Mouse (Mus musculus) hindbrain, postnatal 0 days (tissue): ENCODE data around the gene Vamp1. TPM values are rescaled to one million over a fixed set of nuclear protein-coding genes. Genes with fewer than 3 reads are reported as not detected.

ENCODE experiments used
- ATAC-seq: fragments of 200-750 bp; cut with Nextera tagmentation; 2 replicates; pipeline ENCODE4 v1.8.0; 2017; ENCODE audit warnings: mild to moderate bottlenecking, moderate TSS enrichment, moderate library complexity
- DNase-seq: peaks from one replicate; pipeline ENCODE4 v3.0.0-alpha.2; 2015; ENCODE audit warnings: low spot score
- H3K27ac ChIP-seq: fragments of 300-500 bp; sonication (generic); 2 replicates; pipeline ENCODE4 v1.5.1; 2014; ENCODE audit warnings: mild to moderate bottlenecking
- H3K27me3 ChIP-seq: fragments of 300-500 bp; sonication (generic); 2 replicates; pipeline ENCODE4 v1.6.1; 2014; ENCODE audit warnings: low read length, mixed read lengths; ENCODE audit not compliant: insufficient read depth
- H3K36me3 ChIP-seq: fragments of 300-500 bp; sonication (generic); 2 replicates; pipeline ENCODE4 v1.6.1; 2014; ENCODE audit warnings: low read length, mixed read lengths; ENCODE audit not compliant: insufficient read depth
- H3K4me1 ChIP-seq: fragments of 300-500 bp; sonication (generic); 2 replicates; pipeline ENCODE4 v1.6.1; 2014; ENCODE audit warnings: antibody characterized with exemption, low read length, mixed read lengths; ENCODE audit not compliant: insufficient read depth
- H3K4me2 ChIP-seq: fragments of 300-500 bp; sonication (generic); 2 replicates; pipeline ENCODE4 v1.6.1; 2014; ENCODE audit warnings: low read depth, mild to moderate bottlenecking, low read length, moderate library complexity, mixed read lengths
- H3K4me3 ChIP-seq: fragments of 300-500 bp; sonication (generic); 2 replicates; pipeline ENCODE4 v1.5.1; 2014; ENCODE audit warnings: low read length
- H3K9ac ChIP-seq: fragments of 300-500 bp; sonication (generic); replicated peaks from 2 replicates; pipeline ENCODE4 v1.6.1; 2014; ENCODE audit warnings: mild to moderate bottlenecking, low read length, moderate library complexity, mixed read lengths
- H3K9me3 ChIP-seq: fragments of 300-500 bp; sonication (generic); 2 replicates; pipeline ENCODE4 v1.6.1; 2016; ENCODE audit warnings: low read length, mixed read lengths
- CTCF ChIP-seq: IDR thresholded peaks from 2 replicates; pipeline ENCODE4 v1.5.1; 2016; ENCODE audit warnings: antibody characterized with exemption, control low read depth, low read depth
- WGBS: fragments of 180-500 bp; shearing (Covaris S2); extraction: QIAGEN DNeasy Blood & Tissue Kit; methylation state at CpG from one replicate; pipeline ENCODE4 v1.1.7; 2014; 5-methylcytosine and 5-hydroxymethylcytosine counted together
- polyA plus RNA-seq: library from polyadenylated mRNA; unstranded; fragments of >200 nt; fragmentation: Nextera tagmentation; extraction: Ambion mirVana; gene quantifications from 2 replicates; pipeline ENCODE4 v1.2.1, GENCODE M21; 2015
- total RNA-seq: library from RNA; depleted of rRNA; stranded (reverse); fragments of >200 nt; gene quantifications from 2 replicates; pipeline ENCODE4 v1.2.3, GENCODE M21; 2014

Gene Vamp1
- total and polyA plus RNA-seq, 2 experiments from 2014 or later, result 74.6 to 85.3 TPM

GRCm38 (mm10) chr6:125284250-125284649 lies 68.9 kb downstream of the Vamp1 start:
- H3K4me2 ChIP-seq, result no peak overlapping the region
- H3K4me3 ChIP-seq, result no peak overlapping the region
- no peak overlapping the region for H3K9ac ChIP-seq
- H3K27ac ChIP-seq, result no peak overlapping the region
- WGBS, result 47% methylated on average over 8 of the region's 8 CpGs
- ATAC-seq (no peak), DNase-seq (peak; percentile 7)
- no peaks in the 10 kb centered on the region for H3K4me1 ChIP-seq
- H3K27me3 ChIP-seq, result no peaks in the 10 kb centered on the region
- H3K36me3 ChIP-seq, result no peaks in the 10 kb centered on the region
- H3K9me3 ChIP-seq, result no peaks in the 10 kb centered on the region
- no peak for TF ChIP-seq CTCF

- Histone ChIP-seq H3K4me3 (no peak overlapping the region), H3K27me3 (no peaks in the 10 kb centered on the region), H3K9ac (no peak overlapping the region), H3K36me3 (no peaks in the 10 kb centered on the region), H3K27ac (no peak overlapping the region), H3K9me3 (no peaks in the 10 kb centered on the region), H3K4me1 (no peaks in the 10 kb centered on the region), H3K4me2 (no peak overlapping the region)
- 89% methylated on average over 7 of the region's 7 CpGs for WGBS
- no peak for DNase-seq
- no peak for ATAC-seq
- TF ChIP-seq CTCF, result no peak
Observed at GRCm38 (mm10) chr6:125284751-125285150, 69.4 kb downstream of the Vamp1 start.

GRCm38 (mm10) chr6:125285890-125286289 lies 70.5 kb downstream of the Vamp1 start, which contains the start of gene Tuba3a:
Gene Tuba3a, minus strand, starts transcription at chr6:125286042.
- no peaks in the 10 kb centered on the region for H3K27me3 ChIP-seq
- H3K9me3 ChIP-seq, result no peaks in the 10 kb centered on the region
- DNase-seq (no peak), ATAC-seq (no peak)
- no peak for TF ChIP-seq CTCF
- WGBS, result 96% methylated on average over 22 of the region's 22 CpGs
- no peak within 1 kb of the TSS for H3K27ac ChIP-seq
- H3K4me3 ChIP-seq, result no peak within 1 kb of the TSS
- no peak within 1 kb of the TSS for H3K4me2 ChIP-seq
- no peak within 1 kb of the TSS for H3K9ac ChIP-seq
- no peaks in the 10 kb centered on the region for H3K4me1 ChIP-seq
- H3K36me3 ChIP-seq, result no peaks in the 10 kb centered on the region

- Histone ChIP-seq H3K4me2 (no peak overlapping the region), H3K27me3 (no peaks in the 10 kb centered on the region), H3K27ac (no peak overlapping the region), H3K9ac (no peak overlapping the region), H3K4me1 (no peaks in the 10 kb centered on the region), H3K4me3 (no peak overlapping the region), H3K36me3 (no peaks in the 10 kb centered on the region), H3K9me3 (no peaks in the 10 kb centered on the region)
- 80% methylated on average over 4 of the region's 4 CpGs for WGBS
- DNase-seq (no peak), ATAC-seq (no peak)
- no peak for TF ChIP-seq CTCF
Observed at GRCm38 (mm10) chr6:125286944-125287343, 71.6 kb downstream of the Vamp1 start.

GRCm38 (mm10) chr6:125288730-125289129 lies 73.4 kb downstream of the Vamp1 start:
- DNase-seq (no peak), ATAC-seq (no peak)
- Histone ChIP-seq H3K27me3 (no peaks in the 10 kb centered on the region), H3K36me3 (no peaks in the 10 kb centered on the region), H3K4me3 (no peak overlapping the region), H3K9me3 (0 out of 2 replicates have a peak, but pooled peaks cover 2% of the 10 kb centered on the region), H3K27ac (no peak overlapping the region), H3K4me1 (no peaks in the 10 kb centered on the region), H3K9ac (no peak overlapping the region), H3K4me2 (no peak overlapping the region)
- 80% methylated on average over 5 of the region's 5 CpGs for WGBS
- no peak for TF ChIP-seq CTCF

GRCm38 (mm10) chr6:125291329-125291728 lies 76.0 kb downstream of the Vamp1 start:
- WGBS, result 81% methylated on average over 4 of the region's 4 CpGs
- H3K4me2 ChIP-seq, result no peak overlapping the region
- no peak for TF ChIP-seq CTCF
- H3K9me3 ChIP-seq, result 0 out of 2 replicates have a peak, but pooled peaks cover 2% of the 10 kb centered on the region
- H3K9ac ChIP-seq, result no peak overlapping the region
- H3K36me3 ChIP-seq, result no peaks in the 10 kb centered on the region
- H3K27ac ChIP-seq, result no peak overlapping the region
- DNase-seq (no peak), ATAC-seq (no peak)
- no peaks in the 10 kb centered on the region for H3K27me3 ChIP-seq
- no peaks in the 10 kb centered on the region for H3K4me1 ChIP-seq
- no peak overlapping the region for H3K4me3 ChIP-seq

GRCm38 (mm10) chr6:125292256-125292655 lies 76.9 kb downstream of the Vamp1 start:
- no peak overlapping the region for H3K27ac ChIP-seq
- no peaks in the 10 kb centered on the region for H3K4me1 ChIP-seq
- no peak for DNase-seq
- H3K4me3 ChIP-seq, result no peak overlapping the region
- H3K9me3 ChIP-seq, result 0 out of 2 replicates have a peak, but pooled peaks cover 2% of the 10 kb centered on the region
- no peak overlapping the region for H3K4me2 ChIP-seq
- no peak for ATAC-seq
- H3K9ac ChIP-seq, result no peak overlapping the region
- WGBS, result 91% methylated on average over 7 of the region's 7 CpGs
- H3K36me3 ChIP-seq, result no peaks in the 10 kb centered on the region
- no peaks in the 10 kb centered on the region for H3K27me3 ChIP-seq
- no peak for TF ChIP-seq CTCF
